Mouse (Mus musculus) kidney, adult 2 months (tissue): ENCODE results near the gene Phf11c.

ENCODE experiments used
- CTCF ChIP-seq: fragments of 200-500 bp; conservative IDR thresholded peaks from 2 replicates; pipeline ENCODE4 v1.5.1; 2011; ENCODE audit warnings: low read depth, mild to moderate bottlenecking, control low read depth, low read length, moderate library complexity, mixed read lengths; ENCODE audit not compliant: insufficient read depth, insufficient read length
- POLR2A ChIP-seq: fragments of 200-500 bp; IDR thresholded peaks from one replicate; pipeline ENCODE4 v1.6.1; 2011; ENCODE audit warnings: low read depth, low read length, control low read depth

DNA sequence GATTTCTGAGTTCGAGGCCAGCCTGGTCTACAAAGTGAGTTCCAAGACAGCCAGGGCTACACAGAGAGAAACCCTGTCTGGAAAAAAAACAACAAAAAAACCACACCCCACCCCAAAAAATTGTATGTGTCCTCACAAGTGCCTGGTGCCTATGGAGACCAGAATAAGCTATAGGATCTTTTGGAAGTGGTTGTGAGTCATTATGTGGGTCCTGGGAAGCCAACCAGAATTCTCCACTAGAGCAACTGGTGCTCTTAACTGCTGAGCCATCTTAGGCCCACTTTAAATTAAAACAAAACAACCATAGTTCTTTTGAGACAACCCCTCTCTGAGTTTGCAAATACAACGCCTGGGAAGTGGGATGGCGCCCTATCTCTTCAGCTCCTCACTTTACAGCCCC, at the start of gene Phf11c:
- no peak for TF ChIP-seq POLR2A
- TF ChIP-seq CTCF: no peak
